Mouse (Mus musculus): ENCODE measurements around the gene Zeb2.

Gene Zeb2

DNA sequence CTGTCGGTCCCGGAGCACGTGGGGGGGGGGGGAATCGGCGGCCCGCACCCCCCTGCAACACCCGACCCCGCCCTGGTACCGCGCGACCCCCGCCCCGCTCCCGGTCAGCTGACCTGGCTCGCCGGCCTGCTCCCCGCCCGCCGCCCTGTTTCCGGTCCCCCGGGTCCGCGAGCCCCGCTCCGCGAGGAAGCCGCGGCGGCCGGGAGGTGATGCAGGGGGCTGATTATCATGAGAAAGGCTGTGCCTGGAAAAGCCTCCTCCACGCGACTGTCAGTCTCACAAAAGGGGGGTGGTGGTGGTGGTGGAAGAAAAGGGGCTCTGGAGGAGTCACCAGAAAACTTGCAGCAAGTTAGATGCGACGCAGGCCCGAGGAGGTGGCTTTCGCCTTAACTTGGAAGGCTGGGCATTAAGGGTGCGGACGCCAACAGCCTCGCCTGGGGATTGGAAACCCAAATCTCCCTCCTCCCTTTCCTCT is at the start of gene Zeb2:
Zeb2 (minus strand) TSS at position 309 of the 475 bp plus-strand sequence.
- DNase-seq (ENCODE audit: low read depth, low spot score), result no peak

DNA sequence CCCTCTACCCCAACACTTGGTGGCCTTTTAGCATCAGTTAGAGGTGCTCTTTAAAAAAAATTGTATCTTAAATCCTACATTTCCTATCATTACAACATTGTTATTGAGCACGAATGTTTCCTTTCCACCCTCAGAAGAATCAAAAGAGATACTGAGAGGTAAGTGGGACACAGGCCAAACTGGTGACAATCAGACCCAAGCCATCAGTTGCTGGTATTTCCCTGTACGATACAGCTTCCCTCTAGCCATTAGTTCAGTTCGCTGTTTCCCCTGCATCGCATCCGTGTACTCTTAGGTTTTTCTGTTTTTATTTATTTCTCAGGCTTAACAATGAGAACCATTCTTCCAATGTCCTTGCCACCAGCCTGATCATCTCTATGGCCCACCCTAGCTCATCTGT is 41.6 kb upstream of the Zeb2 start:
- DNase-seq (ENCODE audit: low read depth, low spot score), result no peak

DNA sequence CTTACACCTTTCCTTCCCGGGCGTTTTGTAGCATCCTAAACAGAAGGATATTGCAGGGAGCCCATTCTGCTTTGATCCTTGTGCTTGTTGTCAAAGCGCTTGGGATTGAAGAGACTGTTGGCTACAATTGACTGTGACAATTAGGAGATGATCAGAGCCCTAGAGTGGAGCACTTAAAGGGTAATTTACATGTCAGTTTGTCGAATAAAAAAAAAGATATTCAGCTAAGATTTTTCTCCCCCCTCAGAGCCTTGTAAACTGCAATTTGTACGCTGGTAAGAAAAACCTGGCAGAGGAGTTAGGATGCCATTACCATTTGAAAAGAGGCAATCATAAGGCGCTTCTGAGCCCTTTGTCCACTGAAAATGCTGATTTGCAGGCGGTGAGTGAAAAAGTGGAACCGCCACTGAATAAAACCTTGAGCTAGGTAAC is 41.2 kb upstream of the Zeb2 start:
- no peak for DNase-seq (ENCODE audit: low read depth, low spot score)

DNA sequence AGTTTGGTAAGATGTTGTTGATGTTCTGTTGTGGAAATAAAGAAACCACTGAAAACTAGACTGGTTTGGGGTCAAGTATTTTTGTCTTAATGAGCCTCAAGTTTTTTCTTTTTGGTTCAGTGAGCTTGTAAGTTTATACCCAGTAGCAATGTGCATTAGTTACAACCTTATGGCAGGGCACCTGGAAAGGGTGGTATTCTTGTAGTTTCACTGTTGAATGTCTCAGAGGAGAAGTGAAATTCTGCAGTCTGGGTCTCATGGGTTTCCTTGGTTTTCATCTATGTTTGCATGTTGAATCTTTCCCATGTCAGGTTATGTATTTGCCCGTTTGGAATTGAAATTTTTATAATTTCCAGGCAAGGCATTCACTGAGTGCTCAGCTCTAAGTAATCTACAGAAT is 36.1 kb upstream of the Zeb2 start:
- no peak for DNase-seq (ENCODE audit: low read depth, low spot score)

DNA sequence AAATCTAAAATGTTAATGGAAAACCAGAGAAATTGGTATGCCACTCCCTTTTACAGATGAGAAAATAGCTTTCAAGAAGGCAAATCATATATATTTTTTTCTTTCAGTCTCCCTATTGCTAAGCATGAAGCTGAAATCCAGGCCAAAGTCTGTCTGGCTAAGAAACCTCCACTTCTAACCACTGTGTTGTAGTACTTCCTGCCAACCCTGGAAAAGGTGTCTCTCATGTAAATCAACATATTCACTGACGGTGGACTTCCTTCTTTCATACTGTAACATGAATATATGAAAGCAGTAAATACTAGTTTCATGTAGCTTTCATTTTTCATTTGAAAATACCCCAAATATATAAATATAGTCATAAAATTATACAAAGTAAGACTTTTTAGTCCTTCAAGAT is 26.0 kb upstream of the Zeb2 start:
- DNase-seq (ENCODE audit: low read depth, low spot score), result no peak

DNA sequence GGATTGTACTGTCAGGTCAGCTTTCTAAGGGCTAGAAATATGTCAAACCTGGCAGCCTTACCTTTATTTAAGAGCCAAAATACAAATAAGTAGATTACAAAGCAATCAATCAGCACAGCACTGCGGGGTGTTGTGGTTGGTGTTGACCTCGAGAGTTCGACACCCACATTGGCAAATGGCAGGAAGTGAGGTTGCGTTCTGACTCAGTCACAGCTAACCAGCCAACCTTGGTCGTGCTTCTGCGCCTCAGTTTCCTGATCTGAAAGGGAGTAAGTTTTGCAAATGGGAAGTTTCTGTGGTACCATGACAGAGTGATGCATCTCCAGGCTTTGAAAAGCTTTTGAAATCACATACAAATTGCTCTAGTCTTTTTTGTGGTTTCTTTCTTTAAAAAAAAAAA is 21.7 kb upstream of the Zeb2 start:
- DNase-seq (ENCODE audit: low read depth, low spot score), result no peak

DNA sequence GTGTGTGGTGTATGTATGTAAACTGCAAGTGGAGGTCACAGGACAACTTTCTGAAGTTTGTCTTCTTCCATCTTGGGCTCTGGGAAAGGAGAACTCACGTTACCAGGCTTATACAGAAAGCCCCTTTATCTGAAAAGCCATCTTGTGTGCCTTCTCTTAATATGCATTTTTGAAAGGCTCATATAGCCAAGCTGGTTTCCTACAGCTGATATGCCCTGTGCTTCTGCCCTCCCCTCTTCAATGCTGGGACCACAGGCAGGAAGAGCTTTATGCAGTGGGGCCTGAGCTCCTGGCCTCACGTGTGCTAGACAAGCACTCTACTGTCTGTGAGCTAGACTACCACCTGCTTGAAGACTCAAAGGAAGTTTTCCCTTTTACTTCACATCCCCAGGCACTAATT is 19.6 kb upstream of the Zeb2 start:
- no peak for DNase-seq (ENCODE audit: low read depth, low spot score)

DNA sequence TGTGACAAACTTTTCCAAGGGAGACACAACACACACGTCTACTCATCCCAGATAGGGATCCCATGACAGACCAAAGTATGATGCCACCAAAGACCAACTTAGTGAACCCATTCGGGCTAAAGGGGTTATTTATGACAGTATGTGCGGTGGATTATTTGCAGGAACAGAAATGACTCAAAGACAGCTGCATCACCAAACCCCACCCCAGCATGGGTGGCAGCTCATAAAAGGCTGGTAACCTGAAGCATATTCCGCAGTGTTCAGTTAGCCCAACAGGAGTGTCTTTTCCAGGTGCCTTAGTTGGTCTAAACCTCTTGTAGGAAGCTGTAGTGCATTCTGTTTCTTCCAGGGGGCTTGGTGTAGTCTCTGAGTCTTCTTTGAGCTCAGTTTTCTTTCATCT is 16.0 kb upstream of the Zeb2 start:
- DNase-seq (ENCODE audit: low read depth, low spot score), result no peak

DNA sequence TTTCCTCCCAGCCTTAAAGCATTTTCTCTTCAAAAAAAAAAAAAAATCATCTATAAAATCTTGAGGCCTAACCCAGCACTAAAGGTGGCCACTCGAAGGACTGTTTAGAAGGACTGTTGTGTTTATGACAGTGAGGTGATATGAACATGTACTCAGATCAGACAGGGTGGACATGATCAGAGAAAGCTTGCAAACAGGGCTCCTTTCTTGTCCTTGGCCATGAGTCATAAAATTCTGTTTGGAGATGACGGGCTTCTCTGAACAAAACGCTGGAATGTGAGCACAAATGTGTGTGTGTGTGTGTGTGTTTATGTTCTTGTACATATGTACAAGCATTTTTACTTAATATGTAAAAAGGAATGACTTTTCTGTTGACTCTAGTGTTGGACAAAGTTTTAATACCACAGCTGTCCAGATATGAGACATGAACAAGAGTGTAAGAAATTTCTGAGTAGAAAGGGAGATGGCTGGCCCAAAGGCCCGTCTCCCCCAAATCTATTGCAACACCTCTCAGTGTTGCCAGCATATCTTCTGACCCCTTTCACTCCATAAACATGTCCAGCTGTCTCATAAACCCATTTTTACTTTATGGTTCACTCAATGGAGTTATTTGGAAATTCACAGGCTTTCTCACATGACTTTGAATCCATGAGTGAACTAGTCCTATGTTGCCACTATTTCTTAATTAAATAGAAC is 13.4 kb upstream of the Zeb2 start:
- DNase-seq (ENCODE audit: low read depth, low spot score), result no peak

DNA sequence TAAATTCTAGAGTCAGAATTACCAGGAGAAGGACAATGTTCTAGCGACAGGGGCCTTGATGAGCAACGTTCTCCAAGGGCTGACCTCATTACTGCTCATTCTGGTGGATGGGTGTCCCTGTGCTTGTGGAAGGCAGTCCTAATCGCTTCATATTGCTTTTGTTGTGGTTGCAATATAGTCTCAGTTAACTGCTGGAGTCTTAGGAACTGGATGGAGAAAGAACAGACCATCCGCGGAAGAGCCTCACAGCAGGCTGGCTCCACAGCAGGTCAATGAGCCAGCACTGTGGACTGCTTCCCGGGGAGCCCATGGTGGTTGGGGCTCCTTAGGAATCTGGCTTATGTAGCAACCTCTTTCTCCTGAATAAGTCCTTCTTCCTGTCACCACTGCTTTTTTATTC is 12.4 kb upstream of the Zeb2 start:
- DNase-seq (ENCODE audit: low read depth, low spot score), result no peak

DNA sequence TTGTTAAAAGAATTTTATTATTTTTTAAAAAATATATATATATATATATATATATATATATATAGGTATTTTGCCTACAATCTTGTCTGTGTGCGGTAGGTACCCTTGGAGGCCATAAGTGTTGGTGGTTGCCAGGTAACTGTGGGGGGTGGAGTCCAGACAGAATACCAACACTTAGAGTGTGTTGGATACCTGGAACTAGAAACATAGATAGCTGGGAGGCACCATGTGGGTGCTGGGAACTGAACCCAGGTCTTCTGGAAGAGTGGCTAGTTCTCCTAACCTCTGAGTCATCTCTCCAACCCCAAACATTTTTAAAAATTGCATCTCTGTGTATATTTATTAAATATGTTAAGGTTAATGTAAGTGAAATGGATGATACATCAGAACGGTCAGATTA is 11.5 kb upstream of the Zeb2 start:
- DNase-seq (ENCODE audit: low read depth, low spot score), result no peak

DNA sequence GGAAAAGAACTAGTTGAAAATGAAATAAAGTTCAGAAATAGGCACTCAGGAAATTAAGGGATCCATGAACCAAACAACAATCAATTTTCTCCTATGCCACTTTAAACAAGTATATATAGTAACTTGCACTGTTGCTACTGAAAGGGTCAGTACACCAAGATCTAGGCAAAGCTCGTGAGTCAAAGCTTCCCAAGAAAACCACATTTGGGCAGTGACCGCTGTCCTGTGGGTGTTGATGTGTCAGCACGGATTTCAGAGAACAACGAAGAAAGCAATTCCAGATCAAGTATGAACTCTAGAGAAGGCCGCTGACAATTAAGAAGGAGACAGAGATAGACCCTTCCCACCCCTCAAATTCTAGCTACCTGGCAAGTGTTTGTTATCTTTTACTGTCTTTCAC is 9.2 kb upstream of the Zeb2 start:
- no peak for DNase-seq (ENCODE audit: low read depth, low spot score)

DNA sequence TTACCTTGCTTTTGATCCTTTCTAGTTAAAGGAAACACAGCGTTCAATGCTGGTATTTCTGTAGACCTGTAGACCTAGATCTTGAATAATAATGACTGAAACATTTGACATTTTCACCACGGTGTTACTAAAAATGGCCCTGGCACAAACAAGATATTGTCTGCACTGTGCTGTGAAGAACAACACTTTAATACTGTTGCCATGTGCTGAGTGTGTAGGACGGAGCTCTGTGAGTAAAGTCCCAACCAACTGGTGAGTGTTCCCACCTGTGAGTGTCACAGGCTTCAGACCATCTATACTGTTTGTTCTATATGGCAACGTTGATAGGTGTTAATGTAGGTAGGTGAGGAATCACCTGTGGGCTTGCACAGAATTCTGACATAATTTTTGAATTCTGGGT is 8.0 kb upstream of the Zeb2 start:
- no peak for DNase-seq (ENCODE audit: low read depth, low spot score)

DNA sequence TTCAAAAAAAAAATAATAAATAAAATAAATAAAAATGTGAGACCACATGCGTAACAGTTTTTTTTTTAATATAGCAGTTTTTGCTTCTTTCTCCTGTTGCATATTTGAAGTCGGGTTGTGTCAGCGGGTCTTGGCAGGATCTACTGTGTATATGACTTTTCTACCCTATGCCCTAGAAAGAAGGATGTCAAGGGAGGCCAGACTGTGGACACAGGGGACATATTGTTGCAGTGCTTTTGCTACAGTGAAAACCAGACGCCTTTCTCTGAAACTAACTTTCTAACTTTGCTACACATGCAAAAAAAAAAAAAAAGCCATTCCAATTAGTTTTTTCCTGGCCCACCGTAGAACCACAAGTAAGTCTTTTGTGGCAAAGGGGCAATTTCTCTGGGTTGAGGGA is 6.3 kb upstream of the Zeb2 start:
- no peak for DNase-seq (ENCODE audit: low read depth, low spot score)

DNA sequence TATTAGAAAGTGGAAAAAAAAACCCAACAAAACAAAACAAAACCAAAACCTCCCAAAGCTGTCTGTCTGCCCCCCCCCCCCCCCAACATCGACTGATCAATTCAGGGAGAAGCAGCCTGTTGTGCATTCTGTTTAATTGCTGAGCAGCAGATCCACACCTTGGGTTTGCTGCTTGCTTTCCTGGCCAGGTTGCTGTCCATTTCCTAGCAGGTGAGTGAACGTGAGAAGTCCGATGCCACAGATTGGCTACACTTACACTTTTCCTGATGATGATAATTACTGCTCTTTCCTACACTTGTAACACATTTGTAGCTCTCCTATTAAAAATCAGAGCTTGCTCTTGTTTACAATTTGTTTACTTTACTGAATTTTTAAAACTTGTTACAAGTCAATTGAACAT is 926 bp upstream of the Zeb2 start:
- no peak for DNase-seq (ENCODE audit: low read depth, low spot score)

DNA sequence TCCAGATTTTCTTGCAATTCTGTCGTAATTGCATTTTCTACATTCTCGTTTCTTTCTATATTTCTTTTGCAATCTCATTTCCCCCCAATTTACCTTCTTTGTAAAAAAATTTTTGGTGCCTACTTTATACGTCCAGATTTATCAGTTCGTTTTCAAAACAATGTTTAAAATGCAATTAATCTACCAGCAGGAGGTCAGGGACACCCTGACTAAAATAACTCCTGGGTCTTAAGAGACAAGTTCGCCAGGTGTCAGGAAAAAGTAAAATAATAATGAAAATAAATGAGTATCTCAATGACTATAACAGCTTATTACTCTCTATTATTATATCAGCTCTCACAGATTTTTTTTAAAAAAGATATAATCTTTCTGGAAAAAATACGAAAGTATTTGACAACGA is 397 bp upstream of the Zeb2 start:
- DNase-seq (ENCODE audit: low read depth, low spot score), result no peak

DNA sequence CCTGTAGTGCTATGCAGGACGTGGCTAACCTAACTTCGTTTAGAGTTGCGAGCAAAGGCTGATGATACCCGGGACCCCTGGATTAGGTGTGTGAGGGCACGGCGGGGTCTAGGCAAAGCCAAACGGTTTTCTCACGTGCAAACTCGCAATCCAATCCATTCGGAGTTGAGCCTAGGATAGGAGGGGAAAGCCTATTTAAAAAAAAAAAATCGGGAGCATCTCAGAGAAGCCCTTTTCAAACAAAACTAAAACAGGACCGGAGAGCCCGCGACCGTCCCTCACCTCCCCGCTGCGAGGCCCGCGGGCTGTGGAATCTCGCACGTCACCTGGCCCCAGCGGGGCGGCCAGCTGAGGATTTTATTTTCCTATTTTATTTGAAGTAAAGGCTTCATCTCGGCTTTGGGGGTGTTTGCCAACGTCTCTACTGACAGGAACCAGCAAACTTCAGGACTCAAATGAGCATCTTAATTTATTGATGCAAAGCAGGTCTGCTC is 617 bp downstream of the Zeb2 start:
- no peak for DNase-seq (ENCODE audit: low read depth, low spot score)

DNA sequence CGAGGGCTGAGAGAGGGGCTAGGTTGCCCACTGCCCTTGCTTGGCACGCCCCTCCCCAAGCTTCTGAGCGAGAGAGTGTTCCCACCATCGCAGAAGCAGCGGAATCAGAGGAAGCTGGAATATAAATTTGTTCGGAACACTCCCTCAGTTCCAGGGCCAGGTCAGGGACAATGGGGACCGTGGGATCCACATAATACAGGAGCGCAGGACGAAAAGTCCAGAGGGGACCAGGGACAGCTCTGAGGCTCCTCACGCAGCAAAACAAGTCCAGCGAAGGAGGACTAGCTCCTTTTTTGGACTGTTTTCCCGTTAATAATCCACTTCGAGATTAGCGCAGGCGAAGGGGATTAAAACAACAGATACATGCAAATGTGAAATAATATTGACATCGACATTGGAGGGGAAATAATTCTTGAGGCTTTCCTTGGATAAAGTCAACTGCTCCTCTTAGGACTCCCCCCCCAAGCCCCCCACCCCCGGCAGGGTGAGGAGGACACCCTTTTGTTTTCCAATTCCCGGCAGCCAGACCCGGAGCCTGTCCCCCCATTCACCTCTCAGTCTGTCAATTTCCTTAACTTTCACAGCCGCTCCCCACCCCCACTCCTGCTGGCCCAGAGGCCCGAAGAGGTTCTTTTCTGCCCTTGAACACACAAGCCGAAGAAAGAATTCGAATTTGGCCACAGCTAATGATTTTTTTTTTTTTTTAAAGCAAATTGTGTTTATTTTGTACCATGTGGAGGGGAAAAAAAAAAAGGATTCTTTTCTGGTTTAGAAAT is 1.3 kb downstream of the Zeb2 start:
- no peak for DNase-seq (ENCODE audit: low read depth, low spot score)

DNA sequence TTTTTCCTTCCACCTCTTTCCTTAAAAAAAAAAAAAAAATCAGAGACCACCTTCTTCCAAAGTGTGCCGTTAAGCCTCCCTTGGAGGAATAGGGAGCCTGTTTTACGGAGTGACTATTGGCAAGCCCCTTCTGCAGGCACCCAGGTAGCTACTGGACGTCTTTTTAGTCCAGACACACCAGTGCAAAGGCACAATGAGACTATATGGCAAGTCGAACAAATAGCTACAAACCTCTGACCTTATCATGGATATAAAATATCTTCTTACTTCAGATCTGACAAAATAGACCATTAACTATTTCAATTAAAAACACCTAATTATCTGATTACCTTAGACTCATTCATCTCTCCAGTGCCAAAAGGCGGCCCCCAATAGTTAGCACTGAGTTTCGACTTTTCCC is 2.0 kb downstream of the Zeb2 start:
- DNase-seq (ENCODE audit: low read depth, low spot score), result no peak

DNA sequence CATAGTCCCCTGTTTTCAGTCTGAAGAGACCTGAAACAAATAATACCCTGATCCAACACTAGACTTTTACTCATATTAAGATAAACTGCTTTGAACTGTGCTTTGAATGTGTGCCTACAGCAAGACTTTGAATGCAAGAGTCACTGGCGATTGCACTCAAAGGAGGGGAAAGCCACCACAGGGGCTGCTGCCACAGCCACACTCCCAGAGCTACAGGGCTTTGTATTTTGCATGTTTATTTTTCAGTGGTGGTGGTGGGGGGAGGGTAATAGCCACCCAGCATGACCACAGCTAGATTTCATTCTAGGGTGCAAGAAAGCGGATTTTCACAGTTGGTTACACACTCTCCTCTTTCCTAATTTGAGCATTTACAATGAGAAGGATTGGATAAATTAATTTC is 2.6 kb downstream of the Zeb2 start:
- no peak for DNase-seq (ENCODE audit: low read depth, low spot score)

DNA sequence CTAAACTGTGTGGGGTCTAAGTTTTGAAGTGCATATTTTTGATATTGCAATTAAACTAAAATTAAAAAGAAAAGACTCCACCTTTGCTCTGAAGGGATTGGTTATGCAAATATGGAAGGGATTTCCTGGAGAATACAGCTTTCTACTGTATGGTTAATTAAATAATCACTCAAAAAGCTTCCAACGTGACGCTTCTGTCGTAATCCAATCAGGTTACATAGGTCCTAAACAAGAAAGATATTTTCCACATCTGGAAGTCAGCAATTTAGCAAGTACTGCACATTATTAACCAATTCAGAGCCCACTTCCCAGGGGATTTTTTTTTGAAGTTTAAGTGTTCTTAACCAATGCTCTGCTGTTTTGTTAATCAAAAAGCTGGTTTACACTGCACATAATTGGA is 3.3 kb downstream of the Zeb2 start:
- DNase-seq (ENCODE audit: low read depth, low spot score), result no peak

DNA sequence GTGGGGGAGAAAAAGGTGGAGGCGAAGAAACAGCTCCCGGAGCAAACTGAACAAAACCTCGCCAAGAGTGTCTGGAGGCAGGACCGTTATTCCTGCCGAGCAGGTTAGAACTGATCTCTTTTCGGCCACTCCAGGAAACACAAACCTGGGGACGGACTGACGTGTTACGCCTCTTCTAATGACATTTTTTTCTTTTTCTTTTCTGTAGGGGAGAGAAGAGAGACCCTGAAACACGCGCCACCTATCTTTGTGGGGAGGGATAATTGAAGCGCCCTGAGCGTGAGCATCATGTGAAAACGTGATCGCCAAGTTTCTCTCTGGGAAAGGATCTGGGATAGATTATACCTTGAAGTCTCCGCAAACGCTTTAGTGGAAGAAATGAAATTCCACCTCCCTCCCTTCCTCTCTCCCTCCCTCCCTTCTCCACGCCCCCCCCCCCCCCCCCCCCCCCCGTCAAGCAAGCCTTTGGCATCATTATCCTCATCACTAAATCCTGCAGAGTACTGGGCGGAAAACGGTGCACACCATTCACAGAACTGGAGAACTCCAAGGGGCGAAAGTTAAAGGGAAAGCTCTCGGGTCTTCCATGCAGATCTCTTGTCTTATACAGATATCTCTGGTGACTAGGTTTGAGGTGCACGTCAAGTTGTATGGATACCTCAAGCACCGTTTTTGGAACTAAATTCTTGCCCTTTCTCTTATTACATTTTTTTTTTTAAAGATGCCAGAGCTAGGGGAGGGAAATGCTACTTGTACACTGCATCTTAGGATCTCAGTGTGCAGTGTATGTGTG is 4.1 kb downstream of the Zeb2 start:
- no peak for DNase-seq (ENCODE audit: low read depth, low spot score)
